In genomic region chr1:193188257-193188656, GRCm38 (mm10) we compare ENCODE assay signal across 14 mouse cellular contexts. TPM values are rescaled to one million over a fixed set of nuclear protein-coding genes. Genes with fewer than 3 reads are reported as not detected.
A peak's percentile ranks its signal among the peaks of the same experiment; 100 is the strongest.
DNase-seq lines count a peak whose midpoint lies in the region; ATAC-seq and TF ChIP-seq lines count a peak whose summit lies in the region.
"Had no signal": no experiment of that assay in that cellular context is flagged by ENCODE, and none has a peak within 500 bp of the region (broad histone marks: within the 10 kb centered on the region; RNA-seq: fewer than 3 reads in every experiment).

No protein-coding gene starts in this region.

- DNase-seq in heart, embryonic 10.5 days (ENCODE audit: low spot score): no peak
- DNase-seq in heart, postnatal 36 days: no peak
- peak; percentile 37 for DNase-seq in lung, embryonic 14.5 days
- no peak for DNase-seq in lung, postnatal 10 days
- no peak for DNase-seq in layer of hippocampus, postnatal 36 days
- DNase-seq in left cerebral cortex, adult 18-20 months (ENCODE audit: low spot score in 2 of 2): no peak
- DNase-seq: adrenal gland, postnatal 36 days; B cell, adult 2 months; cerebellum, adult 18-20 months; kidney, postnatal 25 days had no signal

- H3K4me2 ChIP-seq in lung, embryonic 14.5 days: no peak overlapping the region
- H3K4me2 ChIP-seq in embryonic facial prominence, embryonic 15.5 days (replicated peaks): no peak overlapping the region
- H3K4me2 ChIP-seq in neural tube, embryonic 15.5 days: no peak overlapping the region

- peak overlapping the region; percentile 87 for H3K27ac ChIP-seq in heart, embryonic 10.5 days
- H3K27ac ChIP-seq in lung, embryonic 14.5 days (ENCODE audit: low read depth): peak overlapping the region; percentile 87
- peak overlapping the region; percentile 94 for H3K27ac ChIP-seq in embryonic facial prominence, embryonic 15.5 days (replicated peaks)
- H3K27ac ChIP-seq in neural tube, embryonic 15.5 days (replicated peaks): peak overlapping the region; percentile 38
- H3K27ac ChIP-seq: liver, embryonic 14.5 days had no signal

- H3K9me3 ChIP-seq in heart, embryonic 10.5 days: no peaks in the 10 kb centered on the region
- no peaks in the 10 kb centered on the region for H3K9me3 ChIP-seq in lung, embryonic 14.5 days (ENCODE audit: low read depth, low read length)
- H3K9me3 ChIP-seq in embryonic facial prominence, embryonic 15.5 days (replicated peaks): no peaks in the 10 kb centered on the region
- no peaks in the 10 kb centered on the region for H3K9me3 ChIP-seq in neural tube, embryonic 15.5 days (replicated peaks)
- H3K9me3 ChIP-seq: G1E had no signal

- H3K4me3 ChIP-seq in heart, embryonic 10.5 days: no peak overlapping the region
- H3K4me3 ChIP-seq in lung, embryonic 14.5 days (ENCODE audit: low read depth, low read length): no peak overlapping the region
- no peak overlapping the region for H3K4me3 ChIP-seq in embryonic facial prominence, embryonic 15.5 days (replicated peaks)
- no peak overlapping the region for H3K4me3 ChIP-seq in neural tube, embryonic 15.5 days (replicated peaks)

- intact Hi-C loops in heart, postnatal 36 days (cut with DNase I): no loop called here

- ATAC-seq in lung, embryonic 14.5 days (ENCODE audit: insufficient read depth): no peak
- no peak for ATAC-seq in embryonic facial prominence, embryonic 15.5 days (ENCODE audit: insufficient number of reproducible peaks, low FRiP score, low TSS enrichment, low read depth)
- ATAC-seq in neural tube, embryonic 15.5 days (ENCODE audit: low FRiP score): no peak

- TF ChIP-seq CTCF in lung, embryonic 14.5 days (IDR thresholded peaks at IDR 0.05; ENCODE audit: low read depth): no peak

- H3K4me1 ChIP-seq in heart, embryonic 10.5 days: peaks cover 27% of the 10 kb centered on the region
- H3K4me1 ChIP-seq in lung, embryonic 14.5 days (ENCODE audit: insufficient read depth): peaks cover 13% of the 10 kb centered on the region
- H3K4me1 ChIP-seq in embryonic facial prominence, embryonic 15.5 days: peaks cover 43% of the 10 kb centered on the region
- H3K4me1 ChIP-seq in neural tube, embryonic 15.5 days: peaks cover 10% of the 10 kb centered on the region

- H3K36me3 ChIP-seq in heart, embryonic 10.5 days: no peaks in the 10 kb centered on the region
- no peaks in the 10 kb centered on the region for H3K36me3 ChIP-seq in lung, embryonic 14.5 days (ENCODE audit: insufficient read depth)
- H3K36me3 ChIP-seq in embryonic facial prominence, embryonic 15.5 days: no peaks in the 10 kb centered on the region
- H3K36me3 ChIP-seq in neural tube, embryonic 15.5 days: no peaks in the 10 kb centered on the region

- no peak overlapping the region for H3K9ac ChIP-seq in lung, embryonic 14.5 days
- no peak overlapping the region for H3K9ac ChIP-seq in embryonic facial prominence, embryonic 15.5 days
- no peak overlapping the region for H3K9ac ChIP-seq in neural tube, embryonic 15.5 days (replicated peaks)
- H3K9ac ChIP-seq: liver, embryonic 14.5 days had no signal

- 73% methylated on average over 6 of the region's 6 CpGs for WGBS in heart, embryonic 10.5 days
- 52% methylated on average over 6 of the region's 6 CpGs for WGBS in lung, embryonic 14.5 days
- WGBS in embryonic facial prominence, embryonic 15.5 days: 67% methylated on average over 6 of the region's 6 CpGs
- 82% methylated on average over 6 of the region's 6 CpGs for WGBS in neural tube, embryonic 15.5 days

- H3K27me3 ChIP-seq in heart, embryonic 10.5 days (ENCODE audit: insufficient read depth, poor library complexity, severe bottlenecking): no peaks in the 10 kb centered on the region
- H3K27me3 ChIP-seq in lung, embryonic 14.5 days (ENCODE audit: insufficient read depth, low read length): no peaks in the 10 kb centered on the region
- H3K27me3 ChIP-seq in embryonic facial prominence, embryonic 15.5 days: no peaks in the 10 kb centered on the region
- no peaks in the 10 kb centered on the region for H3K27me3 ChIP-seq in neural tube, embryonic 15.5 days (replicated peaks)

RNA-seq across cellular contexts. Expression of gene Traf3ip3, which starts 13.2 kb away (rescaled TPM):
- polyA plus RNA-seq in heart, embryonic 10.5 days (2016; fragmentation: Nextera tagmentation; extraction: Ambion mirVana): 1.6 and 1.9 TPM in 2 replicates
- 1 to 10 TPM; 1.2 to 1.9 TPM for total RNA-seq in heart, postnatal 36 days (2021)
- 1.9 and 4.1 TPM in 2 replicates for polyA plus RNA-seq in lung, embryonic 14.5 days (2014; fragmentation: Nextera tagmentation; extraction: Ambion mirVana)
- polyA plus RNA-seq in embryonic facial prominence, embryonic 15.5 days (2015; fragmentation: Nextera tagmentation; extraction: Ambion mirVana): 23.6 and 31.4 TPM in 2 replicates
- polyA plus RNA-seq in neural tube, embryonic 15.5 days (2015; fragmentation: Nextera tagmentation; extraction: Ambion mirVana): 3.8 and 15.9 TPM in 2 replicates
- total RNA-seq in layer of hippocampus, postnatal 36 days (2021): 1 to 10 TPM; 1.1 to 1.3 TPM
- total RNA-seq in left cerebral cortex, adult 18-20 months (2021): 1 to 10 TPM; 1.7 to 1.9 TPM

RNA-seq across cellular contexts. Expression of gene Lamb3, which starts 19.2 kb away (rescaled TPM):
- 1.7 and 2.4 TPM in 2 replicates for polyA plus RNA-seq in heart, embryonic 10.5 days (2016; fragmentation: Nextera tagmentation; extraction: Ambion mirVana)
- total RNA-seq in heart, postnatal 36 days (2021): 10 to 100 TPM; 10.2 to 13.0 TPM
- 24.4 and 24.7 TPM in 2 replicates for polyA plus RNA-seq in lung, embryonic 14.5 days (2014; fragmentation: Nextera tagmentation; extraction: Ambion mirVana)
- 17.9 and 20.1 TPM in 2 replicates for polyA plus RNA-seq in embryonic facial prominence, embryonic 15.5 days (2015; fragmentation: Nextera tagmentation; extraction: Ambion mirVana)
- polyA plus RNA-seq in neural tube, embryonic 15.5 days (2015; fragmentation: Nextera tagmentation; extraction: Ambion mirVana): 0.59 and 3.8 TPM in 2 replicates
- total RNA-seq in layer of hippocampus, postnatal 36 days (2021): 1 to 10 TPM in 1 of 2 experiments, under 1 TPM in 1; 0.56 to 2.8 TPM
- total RNA-seq in left cerebral cortex, adult 18-20 months (2021): 1 to 10 TPM in 1 of 2 experiments, under 1 TPM in 1; 0.98 to 2.2 TPM

RNA-seq across cellular contexts. Expression of gene A130010J15Rik, which starts 20.4 kb away (rescaled TPM):
- polyA plus RNA-seq in heart, embryonic 10.5 days (2016; fragmentation: Nextera tagmentation; extraction: Ambion mirVana): 15.3 and 16.5 TPM in 2 replicates
- total RNA-seq in heart, postnatal 36 days (2021): 1 to 10 TPM; 3.2 to 4.4 TPM
- polyA plus RNA-seq in lung, embryonic 14.5 days (2014; fragmentation: Nextera tagmentation; extraction: Ambion mirVana): 14.1 and 16.0 TPM in 2 replicates
- 15.3 and 15.9 TPM in 2 replicates for polyA plus RNA-seq in embryonic facial prominence, embryonic 15.5 days (2015; fragmentation: Nextera tagmentation; extraction: Ambion mirVana)
- polyA plus RNA-seq in neural tube, embryonic 15.5 days (2015; fragmentation: Nextera tagmentation; extraction: Ambion mirVana): 9.7 and 11.8 TPM in 2 replicates
- 1 to 10 TPM; 4.4 to 5.6 TPM for total RNA-seq in layer of hippocampus, postnatal 36 days (2021)
- total RNA-seq in left cerebral cortex, adult 18-20 months (2021): 1 to 10 TPM; 3.1 to 4.3 TPM

RNA-seq across cellular contexts. Expression of gene Irf6, which starts 35.3 kb away (rescaled TPM):
- 3.1 and 4.7 TPM in 2 replicates for polyA plus RNA-seq in heart, embryonic 10.5 days (2016; fragmentation: Nextera tagmentation; extraction: Ambion mirVana)
- total RNA-seq in heart, postnatal 36 days (2021): 1 to 10 TPM; 1.4 to 2.6 TPM
- 12.0 and 12.3 TPM in 2 replicates for polyA plus RNA-seq in lung, embryonic 14.5 days (2014; fragmentation: Nextera tagmentation; extraction: Ambion mirVana)
- polyA plus RNA-seq in embryonic facial prominence, embryonic 15.5 days (2015; fragmentation: Nextera tagmentation; extraction: Ambion mirVana): 51.2 and 56.7 TPM in 2 replicates
- polyA plus RNA-seq in neural tube, embryonic 15.5 days (2015; fragmentation: Nextera tagmentation; extraction: Ambion mirVana): 0.70 and 6.3 TPM in 2 replicates
- under 1 TPM; 0.42 to 0.96 TPM for total RNA-seq in layer of hippocampus, postnatal 36 days (2021)
- total RNA-seq in left cerebral cortex, adult 18-20 months (2021): 1 to 10 TPM; 1.6 to 1.7 TPM

RNA-seq across cellular contexts. Expression of gene Diexf, which starts 58.2 kb away (rescaled TPM):
- polyA plus RNA-seq in heart, embryonic 10.5 days (2016; fragmentation: Nextera tagmentation; extraction: Ambion mirVana): 5.2 and 8.7 TPM in 2 replicates
- total RNA-seq in heart, postnatal 36 days (2021): 10 to 100 TPM in 1 of 2 experiments, 1 to 10 TPM in 1; 9.6 to 10.9 TPM
- 9.0 and 9.5 TPM in 2 replicates for polyA plus RNA-seq in lung, embryonic 14.5 days (2014; fragmentation: Nextera tagmentation; extraction: Ambion mirVana)
- 8.2 and 8.6 TPM in 2 replicates for polyA plus RNA-seq in embryonic facial prominence, embryonic 15.5 days (2015; fragmentation: Nextera tagmentation; extraction: Ambion mirVana)
- polyA plus RNA-seq in neural tube, embryonic 15.5 days (2015; fragmentation: Nextera tagmentation; extraction: Ambion mirVana): 7.8 TPM in 2 replicates
- total RNA-seq in layer of hippocampus, postnatal 36 days (2021): 10 to 100 TPM; 23.4 to 27.5 TPM
- total RNA-seq in left cerebral cortex, adult 18-20 months (2021): 10 to 100 TPM; 22.0 to 22.5 TPM

Comparison
In these comparisons a context has a peak if more than half of its experiments do, and no peak if none do; other contexts are left out.
1. H3K27ac ChIP-seq: peak in every context shown above with its lines; median percentile 94 in embryonic facial prominence, embryonic 15.5 days; 87 in heart, embryonic 10.5 days; 87 in lung, embryonic 14.5 days; 38 in neural tube, embryonic 15.5 days.